Mouse (Mus musculus) hindbrain, postnatal 0 days (tissue): ENCODE results near the gene Padi1. TPM values are rescaled to one million over a fixed set of nuclear protein-coding genes. Genes with fewer than 3 reads are reported as not detected.

Source experiments
- ATAC-seq: fragments of 200-750 bp; cut with Nextera tagmentation; 2 replicates; pipeline ENCODE4 v1.8.0; 2017; ENCODE audit warnings: mild to moderate bottlenecking, moderate TSS enrichment, moderate library complexity
- DNase-seq: peaks from one replicate; pipeline ENCODE4 v3.0.0-alpha.2; 2015; ENCODE audit warnings: low spot score
- H3K27ac ChIP-seq: fragments of 300-500 bp; sonication (generic); 2 replicates; pipeline ENCODE4 v1.5.1; 2014; ENCODE audit warnings: mild to moderate bottlenecking
- H3K27me3 ChIP-seq: fragments of 300-500 bp; sonication (generic); 2 replicates; pipeline ENCODE4 v1.6.1; 2014; ENCODE audit warnings: low read length, mixed read lengths; ENCODE audit not compliant: insufficient read depth
- H3K36me3 ChIP-seq: fragments of 300-500 bp; sonication (generic); 2 replicates; pipeline ENCODE4 v1.6.1; 2014; ENCODE audit warnings: low read length, mixed read lengths; ENCODE audit not compliant: insufficient read depth
- H3K4me1 ChIP-seq: fragments of 300-500 bp; sonication (generic); 2 replicates; pipeline ENCODE4 v1.6.1; 2014; ENCODE audit warnings: antibody characterized with exemption, low read length, mixed read lengths; ENCODE audit not compliant: insufficient read depth
- H3K4me2 ChIP-seq: fragments of 300-500 bp; sonication (generic); 2 replicates; pipeline ENCODE4 v1.6.1; 2014; ENCODE audit warnings: low read depth, mild to moderate bottlenecking, low read length, moderate library complexity, mixed read lengths
- H3K4me3 ChIP-seq: fragments of 300-500 bp; sonication (generic); 2 replicates; pipeline ENCODE4 v1.5.1; 2014; ENCODE audit warnings: low read length
- H3K9ac ChIP-seq: fragments of 300-500 bp; sonication (generic); replicated peaks from 2 replicates; pipeline ENCODE4 v1.6.1; 2014; ENCODE audit warnings: mild to moderate bottlenecking, low read length, moderate library complexity, mixed read lengths
- H3K9me3 ChIP-seq: fragments of 300-500 bp; sonication (generic); 2 replicates; pipeline ENCODE4 v1.6.1; 2016; ENCODE audit warnings: low read length, mixed read lengths
- CTCF ChIP-seq: IDR thresholded peaks from 2 replicates; pipeline ENCODE4 v1.5.1; 2016; ENCODE audit warnings: antibody characterized with exemption, control low read depth, low read depth
- WGBS: fragments of 180-500 bp; shearing (Covaris S2); extraction: QIAGEN DNeasy Blood & Tissue Kit; methylation state at CpG from one replicate; pipeline ENCODE4 v1.1.7; 2014; 5-methylcytosine and 5-hydroxymethylcytosine counted together
- polyA plus RNA-seq: library from polyadenylated mRNA; unstranded; fragments of >200 nt; fragmentation: Nextera tagmentation; extraction: Ambion mirVana; gene quantifications from 2 replicates; pipeline ENCODE4 v1.2.1, GENCODE M21; 2015
- total RNA-seq: library from RNA; depleted of rRNA; stranded (reverse); fragments of >200 nt; gene quantifications from 2 replicates; pipeline ENCODE4 v1.2.3, GENCODE M21; 2014

Gene Padi1
- total and polyA plus RNA-seq, 2 experiments from 2014 or later = not detected

- Histone ChIP-seq H3K36me3 (no peaks in the 10 kb centered on the region), H3K4me2 (no peak overlapping the region), H3K9ac (no peak overlapping the region), H3K9me3 (peaks cover 2% of the 10 kb centered on the region; the same call in 1 of the 2 replicates), H3K4me3 (no peak overlapping the region), H3K27ac (no peak overlapping the region), H3K27me3 (no peaks in the 10 kb centered on the region), H3K4me1 (0 out of 2 replicates have a peak, but pooled peaks cover 4% of the 10 kb centered on the region)
- 85% methylated on average over 8 of the region's 8 CpGs for WGBS
- no peak for TF ChIP-seq CTCF
- no peak for DNase-seq
- ATAC-seq = no peak
These were observed 30.6 kb upstream of the Padi1 start for GRCm38 (mm10) chr4:140876161-140876560.

DNA sequence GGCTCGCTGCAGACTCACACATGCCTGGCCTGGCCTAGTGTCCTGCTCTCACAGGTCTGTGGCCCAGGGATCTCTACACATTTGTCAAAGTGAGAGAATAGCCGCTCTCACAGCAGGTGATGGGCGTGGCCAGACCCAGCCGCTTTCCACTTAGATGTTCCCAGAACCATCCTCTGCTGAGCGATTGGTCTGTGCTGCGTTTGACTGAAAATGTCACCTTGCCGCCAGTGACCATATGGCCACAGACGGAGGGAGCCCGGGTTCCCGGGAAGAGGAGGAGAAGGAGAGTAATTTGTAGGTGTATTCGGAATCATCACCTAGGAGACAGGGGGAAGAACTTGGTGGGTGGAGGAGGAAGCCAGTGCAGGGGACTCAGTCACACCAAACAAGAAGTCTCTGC, 27.4 kb upstream of the Padi1 start:
- Histone ChIP-seq H3K4me2 (no peak overlapping the region), H3K9me3 (peaks cover 2% of the 10 kb centered on the region; the same call in 1 of the 2 replicates), H3K4me1 (0 out of 2 replicates have a peak, but pooled peaks cover 4% of the 10 kb centered on the region), H3K27ac (no peak overlapping the region), H3K4me3 (no peak overlapping the region), H3K27me3 (no peaks in the 10 kb centered on the region), H3K9ac (no peak overlapping the region), H3K36me3 (no peaks in the 10 kb centered on the region)
- 66% methylated on average over 11 of the region's 11 CpGs for WGBS
- DNase-seq = no peak
- no peak for TF ChIP-seq CTCF
- no peak for ATAC-seq

DNA sequence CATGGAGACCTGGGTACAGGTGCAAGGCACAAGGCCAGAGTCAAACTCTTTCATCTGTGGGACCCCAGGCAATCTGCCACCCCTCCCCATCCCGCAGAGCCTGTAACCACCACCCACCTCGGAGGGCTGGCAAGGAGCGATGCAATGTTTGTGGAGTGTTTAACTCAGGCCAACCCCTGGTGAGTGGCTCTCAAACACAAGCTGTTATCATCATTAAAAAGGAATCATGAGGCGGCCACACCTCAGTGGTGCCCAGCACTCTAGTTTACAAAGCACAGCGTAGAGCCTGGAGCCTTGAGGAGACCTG, 27.1 kb upstream of the Padi1 start:
- Histone ChIP-seq H3K4me2 (no peak overlapping the region), H3K36me3 (no peaks in the 10 kb centered on the region), H3K27me3 (no peaks in the 10 kb centered on the region), H3K27ac (no peak overlapping the region), H3K4me1 (0 out of 2 replicates have a peak, but pooled peaks cover 3% of the 10 kb centered on the region), H3K9ac (no peak overlapping the region), H3K9me3 (peaks cover 2% of the 10 kb centered on the region; the same call in 1 of the 2 replicates), H3K4me3 (no peak overlapping the region)
- ATAC-seq (no peak), DNase-seq (no peak)
- 62% methylated on average over 5 of the region's 5 CpGs for WGBS
- TF ChIP-seq CTCF = no peak

- Histone ChIP-seq H3K4me2 (no peak overlapping the region), H3K9ac (no peak overlapping the region), H3K4me1 (no peaks in the 10 kb centered on the region), H3K36me3 (no peaks in the 10 kb centered on the region), H3K27ac (no peak overlapping the region), H3K9me3 (peaks cover 2% of the 10 kb centered on the region; the same call in 1 of the 2 replicates), H3K4me3 (no peak overlapping the region), H3K27me3 (no peaks in the 10 kb centered on the region)
- TF ChIP-seq CTCF = no peak
- DNase-seq (no peak), ATAC-seq (no peak)
- 89% methylated on average over 8 of the region's 8 CpGs for WGBS
These were observed 26.5 kb upstream of the Padi1 start for GRCm38 (mm10) chr4:140871851-140872685.

DNA sequence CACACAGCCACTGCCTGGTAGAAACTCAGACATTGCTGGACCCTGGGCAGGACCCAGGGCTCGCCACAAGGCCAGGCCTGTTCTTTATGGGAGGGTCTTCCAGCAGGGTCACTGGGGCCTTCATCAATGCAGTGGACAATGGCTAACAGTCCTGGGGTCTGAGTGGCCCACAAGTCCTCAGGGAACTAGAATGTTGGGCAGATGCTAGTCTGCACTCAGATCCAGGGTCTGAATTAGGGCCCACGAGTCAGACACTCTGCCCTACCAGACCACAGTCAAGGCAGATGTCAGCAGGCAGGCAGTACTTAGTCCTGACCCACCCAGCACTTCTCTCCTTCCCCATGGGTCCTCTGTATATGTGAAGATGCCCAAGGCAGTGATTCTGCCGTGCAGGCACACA, 25.8 kb upstream of the Padi1 start:
- H3K4me2 ChIP-seq = no peak overlapping the region
- no peak for ATAC-seq
- H3K9me3 ChIP-seq = peaks cover 2% of the 10 kb centered on the region; the same call in 1 of the 2 replicates
- no peak overlapping the region for H3K27ac ChIP-seq
- 90% methylated on average over 3 of the region's 3 CpGs for WGBS
- no peak for DNase-seq
- no peaks in the 10 kb centered on the region for H3K36me3 ChIP-seq
- H3K4me3 ChIP-seq = no peak overlapping the region
- H3K9ac ChIP-seq = no peak overlapping the region
- no peak for TF ChIP-seq CTCF
- H3K4me1 ChIP-seq = no peaks in the 10 kb centered on the region
- H3K27me3 ChIP-seq = no peaks in the 10 kb centered on the region

DNA sequence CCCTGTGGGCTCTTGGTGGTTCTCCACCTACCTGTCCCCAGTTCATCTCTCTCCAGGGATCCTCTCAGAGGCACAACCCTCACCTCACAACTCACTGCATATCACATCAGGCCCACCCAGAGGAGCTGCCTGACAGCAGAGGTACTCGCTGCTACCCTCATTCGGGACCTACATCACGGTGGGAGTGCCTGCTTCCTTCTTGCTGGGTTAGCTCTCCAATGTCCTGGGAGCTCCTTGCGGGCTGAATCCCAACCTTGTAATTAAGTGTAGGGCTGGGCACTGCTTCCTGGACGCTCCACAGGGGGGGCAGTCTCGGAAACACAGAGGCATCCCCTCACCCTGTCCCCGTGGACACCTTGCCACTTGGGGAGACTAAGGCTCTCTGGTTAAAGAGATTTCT, 25.3 kb upstream of the Padi1 start:
- DNase-seq (no peak), ATAC-seq (no peak)
- H3K4me2 ChIP-seq = no peak overlapping the region
- no peak overlapping the region for H3K27ac ChIP-seq
- no peak for TF ChIP-seq CTCF
- peaks cover 2% of the 10 kb centered on the region; the same call in 1 of the 2 replicates for H3K9me3 ChIP-seq
- no peak overlapping the region for H3K4me3 ChIP-seq
- H3K27me3 ChIP-seq = no peaks in the 10 kb centered on the region
- no peak overlapping the region for H3K9ac ChIP-seq
- WGBS = 81% methylated on average over 7 of the region's 7 CpGs
- no peaks in the 10 kb centered on the region for H3K36me3 ChIP-seq
- H3K4me1 ChIP-seq = no peaks in the 10 kb centered on the region

GRCm38 (mm10) chr4:140869945-140870344, 24.4 kb upstream of the Padi1 start:
- Histone ChIP-seq H3K9me3 (peaks cover 2% of the 10 kb centered on the region; the same call in 1 of the 2 replicates), H3K4me2 (no peak overlapping the region), H3K4me3 (no peak overlapping the region), H3K4me1 (no peaks in the 10 kb centered on the region), H3K27ac (no peak overlapping the region), H3K36me3 (no peaks in the 10 kb centered on the region), H3K9ac (no peak overlapping the region), H3K27me3 (no peaks in the 10 kb centered on the region)
- DNase-seq = no peak
- TF ChIP-seq CTCF = no peak
- ATAC-seq = no peak
- 88% methylated on average over 8 of the region's 8 CpGs for WGBS
